Mouse (Mus musculus) heart, embryonic 10.5 days (tissue): ENCODE measurements around the gene Lefty2. TPM values are rescaled to one million over a fixed set of nuclear protein-coding genes. Genes with fewer than 3 reads are reported as not detected.

Experiments used
- DNase-seq: peaks from one replicate; pipeline ENCODE4 v3.0.0-alpha.2; 2017; ENCODE audit warnings: low spot score
- H3K27ac ChIP-seq: fragments of 300-500 bp; sonication (generic); 2 replicates; pipeline ENCODE4 v1.5.1; 2016; ENCODE audit warnings: mild to moderate bottlenecking
- H3K27me3 ChIP-seq: fragments of 300-500 bp; sonication (generic); 2 replicates; pipeline ENCODE4 v1.6.1; 2016; ENCODE audit warnings: mild to moderate bottlenecking; ENCODE audit not compliant: poor library complexity, insufficient read depth, severe bottlenecking
- H3K36me3 ChIP-seq: fragments of 300-500 bp; sonication (generic); 2 replicates; pipeline ENCODE4 v1.6.1; 2016; ENCODE audit warnings: mild to moderate bottlenecking, moderate library complexity
- H3K4me1 ChIP-seq: fragments of 300-500 bp; sonication (generic); 2 replicates; pipeline ENCODE4 v1.6.1; 2016; ENCODE audit warnings: mild to moderate bottlenecking
- H3K4me3 ChIP-seq: fragments of 300-500 bp; sonication (generic); 2 replicates; pipeline ENCODE4 v1.5.1; 2016; ENCODE audit warnings: mild to moderate bottlenecking, moderate library complexity
- H3K9me3 ChIP-seq: fragments of 300-500 bp; sonication (generic); 2 replicates; pipeline ENCODE4 v1.6.1; 2016; ENCODE audit warnings: mild to moderate bottlenecking, moderate library complexity
- WGBS: fragments of 180-500 bp; shearing (Covaris S2); methylation state at CpG from one replicate; pipeline ENCODE4 v1.1.7; 2016; 5-methylcytosine and 5-hydroxymethylcytosine counted together
- polyA plus RNA-seq: library from polyadenylated mRNA; unstranded; fragments of >200 nt; fragmentation: Nextera tagmentation; extraction: Ambion mirVana; gene quantifications from 2 replicates; pipeline ENCODE4 v1.2.1, GENCODE M21; 2016

Gene Lefty2
- polyA plus RNA-seq, 1 experiment from 2014 or later = 0.23 TPM

- 1% methylated on average over 18 of the region's 18 CpGs for WGBS
- DNase-seq = no peak
- Histone ChIP-seq H3K4me3 (peak overlapping the region; percentile 84), H3K4me1 (peaks cover 55% of the 10 kb centered on the region), H3K27ac (peak overlapping the region; percentile 95), H3K36me3 (peaks cover under 1% of the 10 kb centered on the region; the same call in 1 of the 2 replicates), H3K27me3 (peaks cover 54% of the 10 kb centered on the region), H3K9me3 (no peaks in the 10 kb centered on the region)
Observed at GRCm38 (mm10) chr1:180941726-180942125, 48.8 kb downstream of the Lefty2 start.

DNA sequence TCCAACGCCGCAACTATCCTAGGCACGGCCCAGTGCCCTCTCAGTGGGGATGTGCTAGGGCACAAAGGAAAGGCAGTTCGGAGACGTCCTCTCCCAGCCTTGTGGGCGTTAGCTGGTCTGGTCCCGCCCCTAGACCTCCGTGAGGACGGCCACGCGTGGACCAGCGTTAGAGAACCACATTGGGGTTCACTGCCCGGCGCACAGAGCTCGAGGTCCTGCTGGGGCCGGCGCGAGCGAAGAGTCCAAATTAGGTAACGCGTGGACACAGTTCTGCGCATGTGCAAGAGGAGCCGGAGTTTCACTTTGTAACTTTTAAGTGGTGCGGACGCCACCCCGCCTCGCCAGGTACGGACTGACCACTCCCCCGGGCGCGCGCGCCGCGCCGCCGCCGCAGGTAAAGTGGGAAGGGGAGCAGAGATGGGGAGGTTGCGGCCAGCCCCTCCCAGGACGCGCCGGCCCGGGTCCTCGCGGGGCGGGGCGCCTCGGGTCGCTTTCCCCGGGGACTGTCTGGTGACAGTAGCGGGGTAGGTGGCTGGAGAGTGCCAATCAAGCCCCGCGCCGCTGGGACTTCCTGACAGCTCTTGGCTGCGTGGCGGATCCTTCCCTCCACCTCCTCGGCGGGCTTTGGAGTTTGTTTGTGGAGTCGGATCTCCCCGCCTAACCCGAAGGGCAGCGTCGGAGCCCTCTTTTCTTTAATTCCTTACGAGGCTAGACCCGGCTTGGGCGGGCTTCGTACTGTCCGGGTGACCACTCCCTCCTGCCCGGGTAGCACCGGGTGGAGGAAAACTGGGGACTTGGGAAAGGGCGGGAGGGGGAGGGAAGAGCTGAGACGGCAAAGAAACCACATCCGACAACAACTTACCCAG is 49.5 kb downstream of the Lefty2 start, which contains the start of gene Tmem63a:
Gene Tmem63a (plus strand): TSS at position 179 of the 866 bp plus-strand sequence.
- peak; percentile 92 for DNase-seq
- Histone ChIP-seq H3K4me1 (peaks cover 51% of the 10 kb centered on the region), H3K27ac (peak within 1 kb of the TSS; percentile 95), H3K4me3 (peak within 1 kb of the TSS; percentile 84), H3K36me3 (peaks cover 7% of the 10 kb centered on the region; the same call in 1 of the 2 replicates), H3K9me3 (no peaks in the 10 kb centered on the region), H3K27me3 (peaks cover 48% of the 10 kb centered on the region)
- WGBS = under 1% methylated on average over 72 of the region's 73 CpGs

- H3K9me3 ChIP-seq = no peaks in the 10 kb centered on the region
- no peak for DNase-seq
- peak overlapping the region; percentile 95 for H3K27ac ChIP-seq
- H3K36me3 ChIP-seq = peaks cover 15% of the 10 kb centered on the region; the same call in 1 of the 2 replicates
- H3K4me1 ChIP-seq = peaks cover 51% of the 10 kb centered on the region
- 38% methylated on average over 11 of the region's 11 CpGs for WGBS
- H3K4me3 ChIP-seq = peak overlapping the region; percentile 84
- H3K27me3 ChIP-seq = peaks cover 40% of the 10 kb centered on the region
Observed at GRCm38 (mm10) chr1:180943032-180943644, 50.2 kb downstream of the Lefty2 start.

DNA sequence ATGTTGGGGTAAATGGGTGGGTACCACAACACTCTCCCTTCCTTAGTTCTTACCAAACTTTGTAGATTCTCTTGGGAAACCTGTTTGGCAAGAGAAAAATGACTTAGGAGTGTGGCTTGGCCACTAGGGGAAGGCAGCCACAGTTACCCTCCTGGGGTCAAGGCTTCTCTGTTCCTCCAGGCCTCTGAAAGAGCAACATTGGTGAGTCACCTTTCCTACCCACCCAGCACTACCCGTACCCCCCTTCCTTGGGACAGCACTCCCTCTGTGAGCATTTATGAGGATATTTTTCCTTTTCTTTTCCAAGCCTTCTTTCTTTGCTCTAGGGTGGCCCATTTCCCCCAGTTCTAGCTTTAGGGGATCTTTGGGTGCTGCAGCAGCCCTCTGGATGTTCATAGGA is 51.0 kb downstream of the Lefty2 start:
- peaks cover 16% of the 10 kb centered on the region; the same call in 1 of the 2 replicates for H3K36me3 ChIP-seq
- WGBS = 44% methylated on average over 1 of the region's 1 CpGs
- H3K4me3 ChIP-seq = no peak overlapping the region
- H3K27ac ChIP-seq = no peak overlapping the region
- H3K9me3 ChIP-seq = no peaks in the 10 kb centered on the region
- no peak for DNase-seq
- peaks cover 37% of the 10 kb centered on the region for H3K27me3 ChIP-seq
- H3K4me1 ChIP-seq = peaks cover 51% of the 10 kb centered on the region

DNA sequence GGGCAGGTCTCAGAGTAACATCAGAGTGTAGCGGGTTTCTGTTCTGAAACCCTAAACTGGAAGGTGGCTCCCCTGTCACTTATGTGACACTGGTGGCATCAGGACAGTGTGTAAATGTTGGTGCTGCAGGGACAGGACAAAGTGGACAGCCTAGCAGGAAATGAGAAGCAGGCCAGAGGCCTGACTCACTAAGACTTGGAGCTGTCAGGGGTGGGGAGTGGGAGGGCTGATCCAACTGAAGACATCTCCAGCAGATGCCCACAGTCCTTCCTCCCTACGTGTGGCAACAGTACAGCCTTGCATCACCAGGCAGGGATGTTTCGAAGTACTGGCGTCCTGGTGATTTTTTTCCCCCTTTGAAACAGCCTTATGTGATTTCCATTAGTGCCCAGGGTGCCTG is 51.6 kb downstream of the Lefty2 start:
- Histone ChIP-seq H3K4me1 (peaks cover 51% of the 10 kb centered on the region), H3K9me3 (no peaks in the 10 kb centered on the region), H3K36me3 (peaks cover 23% of the 10 kb centered on the region; the same call in 1 of the 2 replicates), H3K4me3 (no peak overlapping the region), H3K27me3 (peaks cover 37% of the 10 kb centered on the region), H3K27ac (peak overlapping the region; percentile 38; the same call in 1 of the 2 replicates)
- no peak for DNase-seq
- 73% methylated on average over 4 of the region's 4 CpGs for WGBS

- H3K4me3 ChIP-seq = no peak overlapping the region
Observed at GRCm38 (mm10) chr1:180945001-180945980, 52.4 kb downstream of the Lefty2 start.

GRCm38 (mm10) chr1:180946448-180946847 is 53.5 kb downstream of the Lefty2 start:
- H3K27ac ChIP-seq = no peak overlapping the region; the same call in 1 of the 2 replicates

More at GRCm38 (mm10) chr1:180945001-180945980, 52.4 kb downstream of the Lefty2 start:
- 33% methylated on average over 20 of the region's 20 CpGs for WGBS
- Histone ChIP-seq H3K4me1 (peaks cover 51% of the 10 kb centered on the region), H3K9me3 (no peaks in the 10 kb centered on the region), H3K27me3 (peaks cover 34% of the 10 kb centered on the region), H3K36me3 (peaks cover 30% of the 10 kb centered on the region; the same call in 1 of the 2 replicates), H3K27ac (peak overlapping the region; percentile 71)
- peak; percentile 87 for DNase-seq

More at GRCm38 (mm10) chr1:180946448-180946847, 53.5 kb downstream of the Lefty2 start:
- WGBS = 87% methylated on average over 6 of the region's 6 CpGs
- Histone ChIP-seq H3K27me3 (peaks cover 22% of the 10 kb centered on the region), H3K4me3 (no peak overlapping the region), H3K4me1 (peaks cover 45% of the 10 kb centered on the region), H3K36me3 (peaks cover 35% of the 10 kb centered on the region; the same call in 1 of the 2 replicates), H3K9me3 (no peaks in the 10 kb centered on the region)
- DNase-seq = no peak

Other genes starting within 250 kb of the Lefty2 start
- 0.26 and 0.62 TPM in 2 replicates for gene Mixl1, start 196.1 kb upstream of the Lefty2 start, polyA plus RNA-seq
- gene Acbd3, start 167.1 kb upstream of the Lefty2 start, polyA plus RNA-seq = 20.5 and 24.5 TPM in 2 replicates
- gene H3f3a, start 79.2 kb upstream of the Lefty2 start, polyA plus RNA-seq = 1,530 and 1,842 TPM in 2 replicates
- 32.3 and 39.8 TPM in 2 replicates for gene Sde2, start 42.0 kb upstream of the Lefty2 start, polyA plus RNA-seq
- gene Pycr2, start 11.2 kb downstream of the Lefty2 start, polyA plus RNA-seq = 89.4 and 114 TPM in 2 replicates
- 0.89 and 1.1 TPM in 2 replicates for gene Lefty1, start 41.9 kb downstream of the Lefty2 start, polyA plus RNA-seq
- 6.6 and 9.0 TPM in 2 replicates for gene Tmem63a, start 49.2 kb downstream of the Lefty2 start, polyA plus RNA-seq
- gene Ephx1, start 127.8 kb downstream of the Lefty2 start, polyA plus RNA-seq = 3.4 and 3.9 TPM in 2 replicates
- not detected in 2 replicates for gene 9130409I23Rik, start 158.1 kb downstream of the Lefty2 start, polyA plus RNA-seq